Mouse (Mus musculus) heart, adult 2 months (tissue): ENCODE data around the gene Rsph6a.
"Not testable (repeated sequence)": the region's sequence is repeated elsewhere in the genome, so short reads cannot be mapped to it uniquely, and the experiment has no call there.

Source experiments
- CTCF ChIP-seq: fragments of 200-600 bp; IDR thresholded peaks from 2 replicates; pipeline ENCODE4 v1.8.1; 2022; ENCODE audit warnings: antibody characterized with exemption, mild to moderate bottlenecking, moderate library complexity
- EP300 ChIP-seq: fragments of 200-500 bp; IDR thresholded peaks from 2 replicates; pipeline ENCODE4 v1.6.1; 2011; ENCODE audit warnings: low read depth, low read length, control low read depth; ENCODE audit not compliant: insufficient read depth
- POLR2A ChIP-seq: fragments of 200-500 bp; IDR thresholded peaks from 2 replicates; pipeline ENCODE4 v1.6.1; 2011; ENCODE audit warnings: mild to moderate bottlenecking, low read depth, low read length, control low read depth; ENCODE audit not compliant: insufficient read depth

DNA sequence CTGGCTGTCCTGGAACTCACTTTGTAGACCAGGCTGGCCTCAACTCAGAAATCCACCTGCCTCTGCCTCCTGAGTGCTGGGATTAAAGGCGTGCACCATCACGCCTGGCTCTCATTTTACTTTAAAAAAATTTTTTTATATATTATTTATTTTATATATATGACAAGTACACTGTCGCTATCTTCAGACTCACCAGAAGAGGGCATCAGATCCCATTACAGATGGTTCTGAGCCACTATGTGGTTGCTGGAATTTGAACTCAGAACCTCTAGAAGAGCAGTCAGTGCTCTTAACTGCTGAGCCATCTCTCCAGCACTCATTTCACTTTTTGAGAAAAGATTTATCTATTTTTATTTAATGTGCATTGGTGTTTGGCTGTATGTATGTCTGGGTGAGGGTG is 16.5 kb downstream of the Rsph6a start:
- not testable (repeated sequence) for TF ChIP-seq POLR2A, EP300
- TF ChIP-seq CTCF = peak; percentile 64
